Mouse (Mus musculus): ENCODE data around the gene Dglucy. TPM values are rescaled to one million over a fixed set of nuclear protein-coding genes. Genes with fewer than 3 reads are reported as not detected.

The Dglucy gene
- total RNA-seq, 1 experiment from 2014 or later, result 16.2 TPM

- no peak for ATAC-seq (ENCODE audit: extremely low read depth, insufficient number of reproducible peaks, low FRiP score, poor library complexity, severe bottlenecking)
Measured at GRCm38 (mm10) chr12:100831021-100831420, 52.2 kb downstream of the Dglucy start.

DNA sequence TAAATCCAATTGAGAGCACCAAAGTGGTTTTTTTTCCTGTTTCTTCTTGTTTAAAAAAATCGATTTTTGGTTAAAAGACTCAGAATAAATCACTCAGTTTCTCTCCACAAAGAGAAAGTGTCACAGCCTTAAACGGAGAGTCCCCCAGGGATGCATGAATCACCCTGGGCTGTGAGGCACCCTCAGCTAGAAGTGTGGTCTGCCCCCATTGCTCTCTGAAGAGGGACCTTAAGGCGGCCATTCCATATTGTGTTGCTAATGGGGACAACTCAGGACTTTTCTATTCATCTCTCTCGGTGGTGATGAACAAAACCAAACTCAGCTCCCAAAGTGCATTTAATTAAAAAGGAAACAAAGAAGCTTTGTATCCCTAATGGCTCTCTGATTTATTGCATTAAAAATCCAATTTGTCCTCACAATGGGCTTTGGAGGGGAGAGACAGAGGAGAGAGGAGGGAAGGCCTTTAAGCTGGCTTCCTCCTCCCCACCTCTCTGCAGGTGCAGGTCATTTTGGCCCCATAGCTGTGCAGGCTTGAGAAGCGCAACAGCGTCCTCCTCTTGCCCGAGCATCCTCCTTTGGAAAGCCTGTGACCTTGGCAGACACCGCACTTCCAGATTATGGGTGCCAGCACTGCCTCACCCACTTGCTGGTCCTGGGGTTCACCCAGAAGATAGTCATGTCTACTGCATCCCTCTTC, 52.9 kb downstream of the Dglucy start:
- no peak for ATAC-seq (ENCODE audit: extremely low read depth, insufficient number of reproducible peaks, low FRiP score, poor library complexity, severe bottlenecking)

DNA sequence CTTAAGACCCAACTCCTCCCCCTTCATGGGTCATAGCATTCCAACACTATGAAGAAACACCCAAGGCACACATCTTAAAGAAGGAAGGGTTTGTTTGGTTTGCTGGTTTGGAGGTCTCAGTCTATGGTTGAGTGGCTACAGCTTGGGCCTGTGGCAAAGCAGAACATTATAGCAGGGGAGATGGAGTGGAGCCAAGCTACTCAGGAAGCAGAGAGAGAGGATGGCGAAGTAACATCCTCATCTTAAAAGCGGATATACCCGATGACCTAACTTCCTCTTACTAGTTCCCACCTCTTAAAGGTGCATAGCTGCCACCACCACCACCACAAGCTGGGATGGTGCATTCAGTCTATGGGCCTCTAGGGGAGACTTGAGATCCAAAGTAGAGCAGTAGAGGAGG, 58.4 kb downstream of the Dglucy start:
- ATAC-seq (ENCODE audit: extremely low read depth, insufficient number of reproducible peaks, low FRiP score, poor library complexity, severe bottlenecking), result peak; percentile 90

- peak; percentile 17; the same call in 1 of the 2 replicates for ATAC-seq (ENCODE audit: extremely low read depth, insufficient number of reproducible peaks, low FRiP score, poor library complexity, severe bottlenecking)
Measured at GRCm38 (mm10) chr12:100839079-100839600, 60.3 kb downstream of the Dglucy start.

GRCm38 (mm10) chr12:100839926-100840325, 61.1 kb downstream of the Dglucy start:
- ATAC-seq (ENCODE audit: extremely low read depth, insufficient number of reproducible peaks, low FRiP score, poor library complexity, severe bottlenecking), result no peak

DNA sequence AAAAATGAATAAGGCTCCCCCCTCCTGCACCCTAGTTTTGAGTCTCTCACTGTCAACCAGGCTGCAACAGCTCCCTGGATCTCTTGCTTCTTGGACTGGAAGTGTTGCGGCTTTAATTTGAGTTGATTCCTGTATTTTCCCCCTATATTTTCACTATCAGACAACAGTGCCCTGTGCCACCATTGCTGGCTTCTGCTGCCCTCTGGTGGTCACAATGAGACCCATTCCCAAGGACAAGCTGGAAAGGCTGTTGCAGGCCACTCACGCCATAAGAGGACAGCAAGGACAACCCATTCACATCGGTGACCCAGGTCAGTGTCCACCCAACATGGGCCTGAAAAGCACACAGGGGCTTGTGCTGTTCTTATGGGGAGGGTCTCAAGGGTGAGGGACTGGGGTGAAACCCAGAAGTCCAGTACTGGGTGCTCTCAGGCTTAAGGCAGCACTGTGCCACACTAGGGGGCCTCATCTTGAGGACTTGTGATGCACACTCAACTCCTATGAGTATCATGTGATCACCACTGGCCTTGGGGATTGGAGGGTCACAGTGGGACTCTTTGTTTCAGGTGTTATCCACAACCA, 62.4 kb downstream of the Dglucy start:
- peak; percentile 55 for ATAC-seq (ENCODE audit: extremely low read depth, insufficient number of reproducible peaks, low FRiP score, poor library complexity, severe bottlenecking)

- ATAC-seq (ENCODE audit: extremely low read depth, insufficient number of reproducible peaks, low FRiP score, poor library complexity, severe bottlenecking), result no peak
Measured at GRCm38 (mm10) chr12:100843171-100843570, 64.3 kb downstream of the Dglucy start.

- ATAC-seq (ENCODE audit: extremely low read depth, insufficient number of reproducible peaks, low FRiP score, poor library complexity, severe bottlenecking), result no peak
Measured at GRCm38 (mm10) chr12:100844546-100844945, 65.7 kb downstream of the Dglucy start.

GRCm38 (mm10) chr12:100845829-100846228, 67.0 kb downstream of the Dglucy start:
- no peak for ATAC-seq (ENCODE audit: extremely low read depth, insufficient number of reproducible peaks, low FRiP score, poor library complexity, severe bottlenecking)

- no peak for ATAC-seq (ENCODE audit: extremely low read depth, insufficient number of reproducible peaks, low FRiP score, poor library complexity, severe bottlenecking)
Measured at GRCm38 (mm10) chr12:100846566-100846965, 67.7 kb downstream of the Dglucy start.

DNA sequence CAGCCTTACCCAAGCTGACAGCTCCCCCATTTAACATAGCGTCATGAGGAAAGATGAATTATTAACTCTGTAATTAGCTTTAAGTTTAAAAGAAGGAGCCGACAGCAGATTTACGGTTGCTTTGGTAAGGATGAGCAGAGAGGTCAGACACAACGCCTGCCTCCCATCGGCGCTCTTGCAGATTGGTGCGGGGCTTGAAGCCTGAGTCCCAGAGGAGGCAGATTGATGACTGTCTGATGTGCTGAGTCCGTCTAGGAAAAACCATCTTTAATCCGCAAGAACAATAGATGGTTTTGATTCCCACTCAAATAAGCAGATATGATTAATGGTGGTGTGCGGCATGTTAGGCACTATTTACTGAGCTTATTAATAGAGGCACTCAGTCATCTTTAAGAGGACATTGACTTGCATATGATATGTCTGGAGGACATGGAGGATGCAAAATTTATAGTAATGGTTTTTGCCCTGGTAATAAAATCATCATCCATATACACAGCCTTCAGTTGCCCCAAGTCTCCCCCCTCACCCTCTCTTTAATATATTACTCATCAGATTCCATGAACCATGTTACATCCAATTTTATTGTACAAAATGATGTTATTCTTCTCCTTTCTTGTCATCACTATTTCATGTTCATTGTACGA, 68.7 kb downstream of the Dglucy start:
- no peak for ATAC-seq (ENCODE audit: extremely low read depth, insufficient number of reproducible peaks, low FRiP score, poor library complexity, severe bottlenecking)

- ATAC-seq (ENCODE audit: extremely low read depth, insufficient number of reproducible peaks, low FRiP score, poor library complexity, severe bottlenecking), result peak; percentile 94
Measured at GRCm38 (mm10) chr12:100849421-100850138, 70.7 kb downstream of the Dglucy start.

- ATAC-seq (ENCODE audit: extremely low read depth, insufficient number of reproducible peaks, low FRiP score, poor library complexity, severe bottlenecking), result no peak
Measured at GRCm38 (mm10) chr12:100852370-100852769, 73.5 kb downstream of the Dglucy start.

GRCm38 (mm10) chr12:100856337-100856736, 77.5 kb downstream of the Dglucy start:
- ATAC-seq (ENCODE audit: extremely low read depth, insufficient number of reproducible peaks, low FRiP score, poor library complexity, severe bottlenecking), result no peak

GRCm38 (mm10) chr12:100857791-100858190, 78.9 kb downstream of the Dglucy start:
- peak; percentile 52; the same call in 1 of the 2 replicates for ATAC-seq (ENCODE audit: extremely low read depth, insufficient number of reproducible peaks, low FRiP score, poor library complexity, severe bottlenecking)

- ATAC-seq (ENCODE audit: extremely low read depth, insufficient number of reproducible peaks, low FRiP score, poor library complexity, severe bottlenecking), result no peak
Measured at GRCm38 (mm10) chr12:100862272-100862671, 83.4 kb downstream of the Dglucy start.

GRCm38 (mm10) chr12:100862856-100863446, 84.1 kb downstream of the Dglucy start:
- ATAC-seq (ENCODE audit: extremely low read depth, insufficient number of reproducible peaks, low FRiP score, poor library complexity, severe bottlenecking), result no peak

DNA sequence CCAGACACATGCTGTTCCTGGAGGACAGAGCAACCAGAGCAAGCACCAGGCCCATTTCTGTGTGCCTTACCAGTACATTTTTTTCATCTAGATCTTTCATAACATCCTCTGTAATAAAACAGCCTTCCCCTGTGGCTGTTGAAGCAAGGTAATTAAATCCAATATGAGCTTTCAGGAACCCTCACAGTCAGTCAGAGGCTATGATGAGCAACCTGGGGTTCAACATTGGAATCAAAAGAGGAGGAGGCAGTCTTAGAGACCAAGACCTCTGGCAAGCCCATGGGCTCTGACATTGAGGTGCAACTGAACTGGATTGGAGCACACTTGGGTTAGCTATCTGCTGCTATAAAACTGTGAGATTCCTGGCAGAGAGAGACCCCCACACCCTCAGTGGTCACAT, 86.2 kb downstream of the Dglucy start:
- no peak for ATAC-seq (ENCODE audit: extremely low read depth, insufficient number of reproducible peaks, low FRiP score, poor library complexity, severe bottlenecking)

GRCm38 (mm10) chr12:100865509-100866078, 86.7 kb downstream of the Dglucy start:
- ATAC-seq (ENCODE audit: extremely low read depth, insufficient number of reproducible peaks, low FRiP score, poor library complexity, severe bottlenecking), result no peak
